Mouse (Mus musculus) hindbrain, embryonic 12.5 days (tissue): ENCODE results near the gene Gm10272. TPM values are rescaled to one million over a fixed set of nuclear protein-coding genes. Genes with fewer than 3 reads are reported as not detected.
"Not testable (repeated sequence)": the region's sequence is repeated elsewhere in the genome, so short reads cannot be mapped to it uniquely, and the experiment has no call there.

Source experiments
- ATAC-seq: fragments of 200-750 bp; cut with Nextera tagmentation; 2 replicates; pipeline ENCODE4 v1.8.0; 2017; ENCODE audit warnings: moderate TSS enrichment; ENCODE audit not compliant: low FRiP score
- H3K27ac ChIP-seq: fragments of 300-500 bp; sonication (generic); 2 replicates; pipeline ENCODE4 v1.5.1; 2016; ENCODE audit warnings: mild to moderate bottlenecking
- H3K27me3 ChIP-seq: fragments of 300-500 bp; sonication (generic); 2 replicates; pipeline ENCODE4 v1.6.1; 2016; ENCODE audit warnings: mild to moderate bottlenecking
- H3K36me3 ChIP-seq: fragments of 300-500 bp; sonication (generic); 2 replicates; pipeline ENCODE4 v1.6.1; 2016; ENCODE audit warnings: mild to moderate bottlenecking
- H3K4me1 ChIP-seq: fragments of 300-500 bp; sonication (generic); 2 replicates; pipeline ENCODE4 v1.6.1; 2016
- H3K4me2 ChIP-seq: fragments of 300-500 bp; sonication (generic); replicated peaks from 2 replicates; pipeline ENCODE4 v1.6.1; 2016; ENCODE audit warnings: mild to moderate bottlenecking
- H3K4me3 ChIP-seq: fragments of 300-500 bp; sonication (generic); 2 replicates; pipeline ENCODE4 v1.5.1; 2016; ENCODE audit warnings: mild to moderate bottlenecking
- H3K9ac ChIP-seq: fragments of 300-500 bp; sonication (generic); 2 replicates; pipeline ENCODE4 v1.6.1; 2016; ENCODE audit warnings: mild to moderate bottlenecking, moderate library complexity
- H3K9me3 ChIP-seq: fragments of 300-500 bp; sonication (generic); replicated peaks from 2 replicates; pipeline ENCODE4 v1.6.1; 2016; ENCODE audit warnings: mild to moderate bottlenecking
- WGBS: fragments of 180-500 bp; shearing (Covaris S2); methylation state at CpG from one replicate; pipeline ENCODE4 v1.1.7; 2016; 5-methylcytosine and 5-hydroxymethylcytosine counted together
- polyA plus RNA-seq: library from polyadenylated mRNA; unstranded; fragments of >200 nt; fragmentation: Nextera tagmentation; extraction: Ambion mirVana; gene quantifications from 2 replicates; pipeline ENCODE4 v1.2.1, GENCODE M21; 2016

Gene Gm10272
- polyA plus RNA-seq, 1 experiment from 2014 or later = not detected

DNA sequence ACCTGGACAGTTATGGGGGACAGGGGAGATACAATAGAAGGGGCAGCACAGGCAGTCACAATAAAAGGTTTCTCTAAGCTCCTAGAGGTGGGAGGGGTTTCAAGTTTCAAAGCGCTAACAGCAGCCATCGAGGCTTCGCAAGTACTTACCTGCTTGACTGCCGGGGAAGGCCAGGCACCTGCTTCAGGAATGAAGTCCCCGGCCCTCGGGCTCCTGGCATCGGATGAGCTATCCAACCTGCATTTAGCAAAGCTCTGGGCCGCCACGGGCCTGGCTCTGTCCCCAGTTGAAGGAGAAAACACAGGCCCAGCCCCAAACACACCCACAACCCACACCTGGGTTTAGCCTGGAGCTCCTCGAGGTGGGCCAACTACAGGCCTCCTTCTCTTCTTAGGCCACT, 19.4 kb upstream of the Gm10272 start:
- no peaks in the 10 kb centered on the region for H3K9me3 ChIP-seq
- no peak overlapping the region for H3K4me2 ChIP-seq
- H3K4me1 ChIP-seq = peaks cover 25% of the 10 kb centered on the region
- H3K27ac ChIP-seq = no peak overlapping the region
- 35% methylated on average over 10 of the region's 10 CpGs for WGBS
- no peaks in the 10 kb centered on the region for H3K36me3 ChIP-seq
- no peak overlapping the region for H3K9ac ChIP-seq
- H3K4me3 ChIP-seq = no peak overlapping the region
- peaks cover 46% of the 10 kb centered on the region for H3K27me3 ChIP-seq
- no peak for ATAC-seq

DNA sequence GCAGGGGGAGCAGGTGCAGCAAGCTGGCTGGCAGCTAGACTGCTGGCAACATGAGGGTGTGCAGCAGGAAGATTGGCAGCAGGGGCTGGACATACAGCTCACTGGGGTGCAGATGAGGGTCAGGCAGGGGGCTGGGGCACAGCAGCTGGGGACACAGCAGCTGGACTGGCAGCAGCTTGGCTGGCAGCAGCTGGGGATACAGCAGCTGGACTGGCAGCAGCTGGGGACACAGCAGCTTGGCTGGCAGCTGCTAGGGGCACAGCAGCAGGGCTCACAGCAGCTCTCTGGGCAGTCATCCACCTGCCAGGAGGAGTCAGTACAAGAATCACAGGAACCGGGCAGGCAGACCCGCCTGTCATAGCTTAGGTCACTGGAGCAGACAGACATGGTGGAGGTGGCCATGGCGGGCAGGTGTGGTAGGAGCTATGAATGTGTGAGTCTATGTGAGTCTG, 16.0 kb upstream of the Gm10272 start, which contains the start of gene Gm19402:
Gm19402 (minus strand) TSS at position 402 of the 452 bp plus-strand sequence.
- H3K27ac ChIP-seq, H3K36me3 ChIP-seq, H3K4me2 ChIP-seq, H3K4me3 ChIP-seq, H3K9ac ChIP-seq, ATAC-seq, H3K9me3 ChIP-seq: not testable (repeated sequence)
- peaks cover 38% of the 10 kb centered on the region for H3K27me3 ChIP-seq
- 71% methylated on average over 3 of the region's 3 CpGs for WGBS
- H3K4me1 ChIP-seq = peaks cover 17% of the 10 kb centered on the region

DNA sequence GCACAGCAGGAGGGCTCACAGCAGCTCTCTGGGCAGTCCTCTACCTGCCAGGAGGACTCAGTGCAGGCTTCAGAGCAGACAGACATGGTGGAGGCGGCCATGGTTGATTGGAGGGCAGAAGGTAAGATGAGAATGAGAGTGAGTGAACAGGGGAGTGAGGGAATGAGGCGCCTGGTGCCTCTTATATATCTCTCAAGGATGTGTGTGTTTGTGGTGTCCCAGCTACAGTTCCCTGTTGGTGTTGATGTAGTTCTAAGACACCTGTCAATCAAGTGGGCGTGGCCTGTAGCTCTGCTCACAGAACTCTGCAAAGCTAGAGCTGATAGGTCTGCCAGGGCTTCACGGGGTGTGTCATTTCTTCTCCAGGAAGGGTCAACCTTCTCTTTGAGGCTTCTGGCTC, 9.3 kb upstream of the Gm10272 start, which contains the start of gene Gm9508:
Gm9508 (minus strand) TSS at position 101 of the 400 bp plus-strand sequence.
- 40% methylated on average over 4 of the region's 4 CpGs for WGBS

DNA sequence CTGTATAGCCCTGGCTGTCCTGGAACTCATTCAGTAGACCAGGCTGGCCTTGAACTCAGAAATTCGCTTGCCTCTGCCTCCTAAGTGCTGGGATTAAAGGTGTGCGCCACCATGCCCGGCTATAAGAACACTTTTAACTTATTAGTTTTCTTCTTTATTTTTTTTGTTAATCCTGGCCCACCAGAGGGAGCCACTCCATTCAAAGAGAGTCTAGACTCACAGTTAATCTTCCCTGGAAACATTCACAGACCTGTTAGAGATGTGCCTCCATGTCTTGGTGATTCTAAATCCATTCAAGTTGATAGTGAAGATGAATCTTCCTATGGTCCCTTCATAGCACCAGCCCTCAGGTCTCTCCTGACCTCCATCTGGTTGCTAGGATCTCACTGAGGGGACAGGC, 3.4 kb downstream of the Gm10272 start:
- no peak for ATAC-seq
- H3K4me3 ChIP-seq = no peak overlapping the region
- WGBS = 73% methylated on average over 3 of the region's 3 CpGs

More for the DNA sequence above, 9.3 kb upstream of the Gm10272 start, which contains the start of gene Gm9508:
- ATAC-seq = no peak
- peaks cover 4% of the 10 kb centered on the region for H3K4me1 ChIP-seq
- H3K9me3 ChIP-seq = 0 out of 2 replicates have a peak, but pooled peaks cover 3% of the 10 kb centered on the region
- H3K4me3 ChIP-seq = no peak within 1 kb of the TSS
- H3K27me3 ChIP-seq = 0 out of 2 replicates have a peak, but pooled peaks cover 5% of the 10 kb centered on the region
- no peak within 1 kb of the TSS for H3K9ac ChIP-seq
- H3K4me2 ChIP-seq = no peak within 1 kb of the TSS
- H3K27ac ChIP-seq = no peak within 1 kb of the TSS
- no peaks in the 10 kb centered on the region for H3K36me3 ChIP-seq

DNA sequence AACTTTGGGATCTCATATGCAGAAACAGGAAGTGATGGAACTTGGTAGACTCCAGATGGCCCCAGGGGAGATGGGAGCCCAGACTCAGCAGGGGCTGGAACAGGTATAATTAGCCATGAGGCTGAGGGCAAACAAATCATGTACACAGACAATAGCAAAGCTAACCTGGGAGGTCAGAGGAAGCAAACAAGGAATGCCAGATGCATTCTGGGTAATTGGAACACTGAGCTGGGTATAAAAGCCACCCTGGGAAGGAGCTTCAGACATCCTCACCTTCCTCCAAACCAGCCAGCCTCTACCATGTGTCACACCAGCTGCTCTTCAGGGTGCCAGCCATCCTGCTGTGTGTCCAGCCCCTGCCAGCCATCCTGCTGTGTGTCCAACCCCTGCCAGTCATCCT, 4.7 kb downstream of the Gm10272 start, which contains the start of gene Gm10024:
Gm10024 (plus strand) TSS at position 301 of the 400 bp plus-strand sequence.
- H3K4me1 ChIP-seq, ATAC-seq, H3K4me3 ChIP-seq, H3K4me2 ChIP-seq, H3K9ac ChIP-seq, H3K36me3 ChIP-seq, H3K27me3 ChIP-seq, H3K27ac ChIP-seq: not testable (repeated sequence)
- peaks cover 14% of the 10 kb centered on the region; the same call in 1 of the 2 replicates for H3K9me3 ChIP-seq

More for the DNA sequence above, 3.4 kb downstream of the Gm10272 start:
- Histone ChIP-seq H3K27me3 (no peaks in the 10 kb centered on the region), H3K4me2 (no peak overlapping the region), H3K4me1 (no peaks in the 10 kb centered on the region), H3K36me3 (no peaks in the 10 kb centered on the region), H3K27ac (no peak overlapping the region), H3K9ac (no peak overlapping the region), H3K9me3 (peaks cover 12% of the 10 kb centered on the region; the same call in 1 of the 2 replicates)

DNA sequence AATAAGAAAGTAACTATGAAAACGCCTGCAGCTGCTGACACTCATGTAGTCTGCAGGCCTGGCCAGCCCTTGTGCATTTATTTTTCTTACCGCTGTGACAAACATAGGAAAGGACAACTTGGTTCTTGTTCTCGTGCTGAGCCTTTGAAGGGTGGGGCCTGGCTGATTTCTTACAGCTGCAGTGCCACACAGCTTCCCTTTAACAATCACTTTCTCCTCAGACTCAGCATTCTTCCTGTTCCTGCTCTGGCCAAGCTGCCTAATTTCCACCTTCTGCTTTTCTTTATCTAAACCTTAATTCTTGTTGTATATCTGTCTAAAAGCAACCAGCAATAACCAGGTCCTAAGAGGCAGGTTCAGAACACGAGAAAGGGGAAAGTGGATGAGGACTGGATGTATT, 7.3 kb downstream of the Gm10272 start:
- WGBS = 72% methylated on average over 4 of the region's 4 CpGs
- H3K27me3 ChIP-seq = no peaks in the 10 kb centered on the region
- ATAC-seq = no peak

DNA sequence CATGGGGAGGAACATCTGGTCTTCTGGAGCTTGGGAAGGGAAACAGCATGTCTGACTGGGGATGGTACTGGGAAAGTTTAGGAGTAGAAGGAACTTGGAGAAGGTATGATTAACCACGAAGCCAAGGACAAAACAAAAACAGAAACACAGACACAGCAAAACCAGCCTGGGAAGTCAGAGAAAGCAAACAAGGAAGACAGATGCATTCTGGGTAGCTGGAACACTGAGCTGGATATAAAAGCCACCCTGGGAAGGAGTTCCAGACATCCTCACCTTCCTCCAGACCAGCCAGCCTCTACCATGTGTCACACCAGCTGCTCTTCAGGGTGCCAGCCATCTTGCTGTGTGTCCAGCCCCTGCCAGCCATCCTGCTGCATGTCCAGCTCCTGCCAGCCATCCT, 9.1 kb downstream of the Gm10272 start, which contains the start of gene Gm10142:
Gm10142 (plus strand) TSS at position 301 of the 400 bp plus-strand sequence.
- Histone ChIP-seq H3K4me2 (no peak within 1 kb of the TSS), H3K36me3 (no peaks in the 10 kb centered on the region), H3K9ac (no peak within 1 kb of the TSS), H3K4me1 (no peaks in the 10 kb centered on the region), H3K27me3 (no peaks in the 10 kb centered on the region), H3K4me3 (no peak within 1 kb of the TSS), H3K9me3 (0 out of 2 replicates have a peak, but pooled peaks cover 6% of the 10 kb centered on the region), H3K27ac (no peak within 1 kb of the TSS)
- ATAC-seq = no peak
- WGBS = 94% methylated on average over 1 of the region's 1 CpGs

More for the DNA sequence above, 7.3 kb downstream of the Gm10272 start:
- H3K36me3 ChIP-seq = no peaks in the 10 kb centered on the region
- H3K9me3 ChIP-seq = 0 out of 2 replicates have a peak, but pooled peaks cover 6% of the 10 kb centered on the region
- H3K9ac ChIP-seq = no peak overlapping the region
- H3K4me3 ChIP-seq = no peak overlapping the region
- no peak overlapping the region for H3K27ac ChIP-seq
- H3K4me1 ChIP-seq = no peaks in the 10 kb centered on the region
- H3K4me2 ChIP-seq = no peak overlapping the region

DNA sequence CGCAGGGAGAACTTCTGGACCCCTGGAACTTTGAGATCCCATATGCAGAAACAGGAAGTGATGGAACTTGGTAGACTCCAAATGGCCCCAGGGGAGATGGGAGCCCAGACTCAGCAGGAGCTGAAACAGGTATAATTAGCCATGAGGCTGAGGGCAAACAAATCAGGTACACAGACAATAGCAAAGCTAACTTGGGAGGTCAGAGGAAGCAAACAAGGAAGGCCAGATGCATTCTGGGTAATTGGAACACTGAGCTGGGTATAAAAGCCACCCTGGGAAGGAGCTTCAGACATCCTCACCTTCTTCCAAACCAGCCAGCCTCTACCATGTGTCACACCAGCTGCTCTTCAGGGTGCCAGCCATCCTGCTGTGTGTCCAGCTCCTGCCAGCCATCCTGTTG, 13.9 kb downstream of the Gm10272 start, which contains the start of gene Krtap12-1:
Krtap12-1 (plus strand) TSS at position 301 of the 400 bp plus-strand sequence.
- not testable (repeated sequence) for H3K4me1 ChIP-seq
- 82% methylated on average over 1 of the region's 1 CpGs for WGBS

DNA sequence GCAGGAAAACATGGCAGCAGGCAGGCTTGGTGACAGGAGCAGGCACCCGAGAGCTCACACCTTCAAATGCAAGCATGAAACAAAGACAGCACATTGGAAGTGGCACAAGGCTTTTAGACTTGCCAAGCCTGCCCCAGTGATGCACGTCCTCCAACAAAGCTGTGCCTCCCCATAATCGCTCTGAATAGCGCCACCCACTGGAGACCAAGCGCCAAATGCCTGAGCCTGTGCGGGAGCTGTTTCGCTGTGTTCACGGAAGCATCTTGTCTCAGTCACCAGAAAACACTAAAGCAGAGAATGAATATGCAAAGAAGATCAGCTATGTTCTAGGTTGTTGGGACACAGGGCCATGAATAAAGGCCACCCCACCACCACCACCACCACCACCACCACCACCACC, 18.4 kb downstream of the Gm10272 start:
- H3K27ac ChIP-seq = no peak overlapping the region
- 75% methylated on average over 8 of the region's 8 CpGs for WGBS

More for the DNA sequence above, 13.9 kb downstream of the Gm10272 start, which contains the start of gene Krtap12-1:
- H3K9ac ChIP-seq, H3K4me2 ChIP-seq, H3K27ac ChIP-seq, H3K4me3 ChIP-seq, ATAC-seq, H3K9me3 ChIP-seq, H3K27me3 ChIP-seq, H3K36me3 ChIP-seq: not testable (repeated sequence)

DNA sequence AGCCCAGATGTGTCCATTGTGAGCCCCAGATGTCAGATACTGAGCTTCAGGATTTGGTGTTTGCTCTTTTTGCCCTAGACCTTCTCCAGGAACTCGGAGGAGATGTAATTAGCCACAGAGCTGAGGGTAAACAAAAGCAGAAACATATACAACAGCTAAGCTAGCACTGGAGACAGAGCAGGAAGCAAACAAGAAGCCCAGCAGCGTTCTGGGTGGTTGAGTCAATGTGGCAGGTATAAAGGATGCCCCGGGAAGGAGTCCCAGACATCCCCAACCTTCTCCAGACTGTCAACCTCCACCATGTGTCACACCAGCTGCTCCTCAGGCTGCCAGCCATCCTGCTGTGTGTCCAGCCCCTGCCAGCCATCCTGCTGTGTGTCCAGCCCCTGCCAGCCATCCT, 19.8 kb downstream of the Gm10272 start, which contains the start of gene Gm10100:
Gm10100 (plus strand) TSS at position 301 of the 400 bp plus-strand sequence.
- Histone ChIP-seq H3K4me2 (no peak within 1 kb of the TSS), H3K36me3 (no peaks in the 10 kb centered on the region), H3K9ac (no peak within 1 kb of the TSS), H3K4me1 (no peaks in the 10 kb centered on the region), H3K27me3 (no peaks in the 10 kb centered on the region), H3K9me3 (no peaks in the 10 kb centered on the region), H3K4me3 (no peak within 1 kb of the TSS), H3K27ac (no peak within 1 kb of the TSS)
- 38% methylated on average over 3 of the region's 3 CpGs for WGBS
- ATAC-seq = no peak

More for the DNA sequence above, 18.4 kb downstream of the Gm10272 start:
- Histone ChIP-seq H3K9me3 (no peaks in the 10 kb centered on the region), H3K4me1 (no peaks in the 10 kb centered on the region), H3K4me3 (no peak overlapping the region), H3K9ac (no peak overlapping the region), H3K36me3 (no peaks in the 10 kb centered on the region), H3K27me3 (no peaks in the 10 kb centered on the region), H3K4me2 (no peak overlapping the region)
- ATAC-seq = no peak

DNA sequence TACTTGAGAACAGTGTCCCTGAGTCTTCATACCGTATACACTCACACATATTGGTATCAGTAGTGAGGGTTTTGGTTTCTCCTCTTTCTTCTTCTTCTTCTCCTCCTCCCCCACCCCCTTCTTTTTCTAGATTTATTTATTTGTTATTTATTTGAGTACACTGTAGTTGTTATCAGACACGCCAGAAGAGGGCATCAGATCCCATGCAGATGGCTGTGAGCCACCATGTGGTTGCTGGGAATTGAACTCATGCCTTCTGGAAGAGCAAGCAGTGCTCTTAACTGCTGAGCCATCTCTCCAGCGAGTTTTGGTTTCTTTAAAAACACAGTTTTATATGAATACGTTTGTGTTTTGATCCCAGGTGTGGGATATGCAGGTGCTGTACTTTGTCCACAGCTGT, 21.9 kb downstream of the Gm10272 start:
- Histone ChIP-seq H3K9me3 (no peaks in the 10 kb centered on the region), H3K27me3 (no peaks in the 10 kb centered on the region), H3K4me3 (no peak overlapping the region), H3K9ac (no peak overlapping the region), H3K36me3 (no peaks in the 10 kb centered on the region), H3K4me2 (no peak overlapping the region), H3K27ac (no peak overlapping the region), H3K4me1 (no peaks in the 10 kb centered on the region)
- 60% methylated on average over 4 of the region's 4 CpGs for WGBS
- no peak for ATAC-seq

DNA sequence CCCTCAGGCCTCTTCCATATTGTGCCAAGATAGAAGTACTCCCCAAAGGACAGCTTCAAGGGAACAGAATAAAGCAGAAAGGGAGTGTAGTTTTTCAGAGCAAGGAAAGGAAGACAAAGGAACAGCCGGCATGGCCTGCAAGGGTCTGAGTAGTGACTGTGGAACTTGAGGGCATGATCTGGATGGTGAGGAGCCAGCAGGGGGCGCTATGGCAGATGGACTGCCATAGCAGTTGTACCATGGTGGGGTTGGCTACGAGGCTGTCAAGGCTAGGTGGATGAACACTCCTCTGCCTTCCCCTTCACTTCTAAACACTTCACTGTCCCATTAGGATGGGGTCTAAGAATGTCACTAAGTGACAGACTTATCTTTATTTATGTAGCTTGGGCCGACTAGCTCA, 22.8 kb downstream of the Gm10272 start:
- Histone ChIP-seq H3K27ac (no peak overlapping the region), H3K27me3 (no peaks in the 10 kb centered on the region), H3K4me1 (no peaks in the 10 kb centered on the region), H3K9me3 (no peaks in the 10 kb centered on the region), H3K36me3 (no peaks in the 10 kb centered on the region), H3K4me3 (no peak overlapping the region), H3K9ac (no peak overlapping the region), H3K4me2 (no peak overlapping the region)
- no peak for ATAC-seq
- WGBS = 52% methylated on average over 4 of the region's 4 CpGs

DNA sequence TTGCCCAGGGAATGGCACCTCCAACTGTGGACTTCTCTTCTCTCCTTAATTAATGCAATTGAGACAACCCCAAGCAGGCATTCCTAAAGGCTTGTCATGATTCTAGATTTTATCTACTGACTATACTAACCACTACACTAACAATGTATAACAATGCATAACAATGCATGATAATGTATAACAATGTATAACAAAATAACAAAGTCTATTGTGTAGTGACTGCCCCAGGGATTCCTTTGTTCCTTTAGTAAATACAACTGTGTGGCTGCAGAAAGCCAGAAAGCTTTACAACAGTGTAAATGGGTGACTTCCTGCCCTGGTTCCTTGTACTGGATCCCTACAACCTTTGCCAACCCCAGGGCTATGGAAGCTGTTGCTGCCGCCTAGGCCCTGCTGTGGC, 29.5 kb downstream of the Gm10272 start:
- Histone ChIP-seq H3K27ac (no peak overlapping the region), H3K9ac (no peak overlapping the region), H3K4me1 (peaks cover 2% of the 10 kb centered on the region; the same call in 1 of the 2 replicates), H3K27me3 (no peaks in the 10 kb centered on the region), H3K36me3 (no peaks in the 10 kb centered on the region), H3K4me2 (no peak overlapping the region), H3K4me3 (no peak overlapping the region), H3K9me3 (peaks cover 6% of the 10 kb centered on the region; the same call in 1 of the 2 replicates)
- ATAC-seq = no peak
- 95% methylated on average over 1 of the region's 1 CpGs for WGBS
